Mouse (Mus musculus) cerebellum, adult 9-10 months (tissue): ENCODE data around the gene Capn10.

Source experiments
- DNase-seq: peaks from one replicate; pipeline ENCODE4 v3.0.0; 2022

The Capn10 gene

DNA sequence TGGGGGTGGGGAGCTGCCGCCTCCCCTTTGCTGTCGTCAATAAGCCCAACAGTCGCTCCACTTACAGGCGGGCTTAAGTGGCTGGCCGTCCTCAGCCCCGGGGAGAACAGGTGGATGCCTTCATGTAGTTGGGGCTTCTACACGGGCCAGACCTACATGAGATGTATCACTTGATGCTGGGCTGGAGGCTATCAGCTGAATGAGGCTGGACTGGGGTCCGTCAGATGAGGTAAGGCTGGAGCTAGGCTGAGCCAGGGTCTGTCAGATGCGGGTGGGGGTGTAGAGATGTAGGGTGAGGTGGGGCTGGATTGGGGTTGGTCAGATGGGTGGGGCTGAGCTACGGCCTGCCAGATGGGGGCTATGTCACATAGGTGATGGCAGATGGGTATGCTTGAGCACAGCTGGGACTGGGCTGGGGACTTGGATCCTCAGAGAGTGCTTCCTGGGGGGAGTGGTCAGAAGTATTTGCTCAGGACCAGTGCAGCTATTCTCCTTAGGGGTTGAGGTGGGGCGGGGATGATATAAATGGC is 45.0 kb downstream of the Capn10 start:
- DNase-seq, result no peak

DNA sequence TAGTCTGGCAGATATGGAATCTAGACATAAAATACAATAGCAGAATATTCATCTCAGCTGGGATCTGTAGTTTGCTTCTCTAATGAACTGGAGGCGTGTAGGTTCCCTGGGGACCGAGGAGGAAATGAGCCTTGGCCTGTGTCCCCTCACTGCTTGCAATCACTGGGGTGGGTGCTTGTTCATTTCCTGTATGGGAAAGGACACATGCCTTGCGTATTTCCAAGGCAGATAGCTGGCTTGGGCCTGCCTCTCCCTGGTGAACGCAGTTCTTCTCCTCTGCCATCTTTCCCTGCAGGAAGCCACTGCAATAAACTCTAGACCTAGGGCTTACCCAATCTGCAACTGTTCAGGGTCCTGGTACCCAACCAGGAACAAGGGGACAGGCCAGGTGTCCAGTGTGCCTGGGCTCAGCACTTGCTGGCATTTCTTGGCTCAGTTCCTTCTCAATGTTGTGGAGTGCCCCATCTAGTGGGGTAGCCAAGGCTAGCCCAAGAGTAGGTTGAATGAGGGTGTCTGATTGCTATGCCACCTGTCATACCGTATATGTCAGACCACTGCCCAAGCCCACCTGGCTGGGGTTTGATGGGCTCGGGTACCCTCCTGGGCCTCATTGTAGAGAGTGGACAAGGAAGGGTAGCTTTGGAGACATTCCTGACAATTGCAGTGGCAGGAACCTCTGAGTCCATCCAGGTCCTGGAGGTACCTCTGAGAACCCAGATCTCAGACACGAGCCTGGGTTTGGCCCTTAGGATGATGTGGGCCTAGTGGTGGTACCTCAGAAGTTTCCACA is 47.1 kb downstream of the Capn10 start:
- DNase-seq, result no peak

DNA sequence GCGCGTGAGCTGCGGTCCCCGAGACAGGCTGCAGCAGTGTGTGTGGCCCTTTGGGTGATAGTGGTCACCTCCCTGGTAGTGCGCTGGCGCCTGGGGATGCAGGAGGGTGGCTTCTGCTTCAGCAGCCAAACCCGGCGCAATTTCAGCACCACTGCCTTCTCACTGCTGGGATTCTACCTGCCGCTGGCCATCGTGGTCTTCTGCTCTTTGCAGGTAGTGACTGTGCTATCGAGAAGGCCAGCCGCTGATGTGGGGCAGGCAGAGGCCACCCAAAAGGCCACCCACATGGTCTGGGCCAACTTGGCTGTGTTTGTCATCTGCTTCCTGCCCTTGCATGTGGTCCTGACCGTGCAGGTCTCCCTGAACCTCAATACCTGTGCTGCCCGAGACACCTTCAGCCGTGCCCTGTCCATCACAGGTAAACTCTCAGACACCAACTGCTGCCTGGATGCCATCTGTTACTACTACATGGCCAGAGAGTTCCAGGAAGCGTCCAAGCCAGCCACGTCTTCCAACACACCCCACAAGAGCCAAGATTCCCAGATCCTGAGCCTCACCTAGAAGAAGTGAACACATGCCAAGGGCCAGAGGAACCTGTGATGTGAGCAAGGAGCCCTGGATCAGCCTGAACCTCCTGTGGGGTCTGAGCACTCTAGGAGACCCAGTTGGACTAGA is 48.9 kb downstream of the Capn10 start:
- DNase-seq, result no peak

DNA sequence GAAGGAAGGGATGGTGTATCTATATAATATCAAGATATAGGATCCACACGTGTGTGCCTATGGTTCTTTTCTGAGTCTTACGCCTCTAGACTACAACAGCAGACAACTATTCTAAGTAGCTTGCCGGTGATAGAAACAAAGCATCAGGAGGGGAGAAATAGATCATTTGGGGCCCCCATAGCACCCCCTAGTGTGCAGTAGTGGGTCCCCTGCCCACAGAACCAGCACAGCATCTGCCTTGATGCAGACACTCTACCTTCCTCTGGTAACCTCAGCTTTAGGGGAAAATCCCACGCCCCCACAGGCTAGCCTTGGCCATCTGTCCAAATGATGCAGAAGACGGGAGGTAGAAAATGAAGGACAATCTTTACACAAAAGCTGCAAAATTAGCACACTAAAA is 50.8 kb downstream of the Capn10 start:
- DNase-seq, result no peak

DNA sequence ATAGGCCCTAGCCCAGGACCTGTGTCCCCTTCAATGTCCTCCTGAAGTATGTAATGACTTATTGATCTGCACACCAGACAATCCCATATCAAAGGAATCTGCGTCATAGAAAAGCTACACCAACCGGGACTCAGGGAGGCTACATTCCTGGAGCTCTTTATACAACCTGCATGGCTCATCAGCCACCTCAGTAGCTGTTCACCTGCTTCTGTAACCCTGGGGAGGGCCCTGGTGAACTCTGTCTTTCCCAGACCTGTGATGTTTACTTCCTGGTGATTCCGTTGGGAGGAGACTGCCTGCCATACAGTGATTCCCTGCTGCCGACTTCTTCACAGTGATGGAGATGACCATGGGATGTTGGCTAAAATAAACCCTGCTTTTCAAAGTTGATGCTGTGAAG is 54.7 kb downstream of the Capn10 start:
- DNase-seq, result no peak

DNA sequence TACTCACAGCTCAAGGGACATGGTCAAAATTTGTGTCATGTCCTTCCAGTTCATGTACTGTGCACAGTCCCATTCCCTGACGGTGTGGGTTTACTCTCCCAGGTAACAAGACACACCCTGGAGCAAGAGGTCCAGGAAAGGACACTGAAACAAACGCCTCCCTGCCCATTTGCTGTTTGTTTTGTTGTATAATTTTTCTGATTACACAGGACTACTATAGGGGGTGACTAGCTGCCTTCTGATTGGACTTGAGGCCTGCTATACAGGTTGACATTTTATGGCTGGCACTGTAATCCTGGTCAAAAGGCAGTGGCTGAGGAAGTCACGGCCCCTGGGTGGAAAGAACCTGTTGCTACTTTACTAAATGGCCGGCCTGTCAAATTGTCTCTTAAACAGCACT is 55.7 kb downstream of the Capn10 start:
- no peak for DNase-seq

DNA sequence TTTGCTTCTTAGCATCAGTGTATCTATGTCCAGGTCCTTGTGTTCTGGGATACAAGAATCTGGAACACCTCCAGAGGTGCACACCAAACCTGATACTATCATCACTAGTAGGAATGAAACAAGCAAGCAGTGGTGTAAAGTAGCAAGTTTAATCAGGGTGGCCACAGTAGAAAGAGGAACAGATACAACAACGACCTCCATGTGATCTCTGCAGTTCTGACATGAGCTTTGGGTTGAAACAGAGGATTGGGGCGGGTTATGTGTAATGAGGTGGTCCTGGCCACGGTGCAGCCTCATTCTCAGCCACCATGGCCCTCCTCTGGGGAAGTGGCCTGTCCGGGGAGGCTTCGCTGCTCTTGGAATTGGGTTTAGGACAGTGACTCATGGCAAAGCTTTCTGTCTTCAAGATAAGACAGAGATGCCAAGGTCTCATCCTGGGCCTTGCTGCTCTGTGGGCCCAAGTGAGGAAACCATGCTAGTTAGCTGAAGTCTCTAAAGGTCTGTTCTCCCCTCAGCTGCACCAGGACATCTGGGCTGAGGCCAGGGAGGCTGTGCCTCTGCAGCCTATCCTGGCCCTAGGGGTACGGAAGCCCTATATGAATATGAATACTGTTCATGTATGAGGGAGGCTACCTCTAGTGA is 58.2 kb downstream of the Capn10 start:
- no peak for DNase-seq

DNA sequence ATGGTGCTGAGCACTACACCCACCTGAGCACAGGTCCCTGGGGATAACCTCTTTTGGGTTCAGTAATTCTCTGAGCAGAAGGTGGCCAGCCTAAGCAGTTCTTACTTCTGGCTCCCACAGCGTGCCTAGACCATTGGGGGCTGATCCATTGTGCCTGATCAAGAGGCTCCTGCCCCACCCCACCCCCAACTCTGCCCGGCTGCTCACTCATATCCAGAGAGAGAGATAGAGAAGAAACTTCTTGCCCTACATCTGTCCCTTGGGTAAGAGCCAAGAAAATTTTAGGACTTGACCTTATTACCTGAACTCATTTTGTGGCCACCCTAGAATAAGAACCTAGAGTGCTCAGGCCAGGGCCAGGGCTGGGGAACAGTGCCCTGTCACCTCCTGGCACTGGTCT is 58.7 kb downstream of the Capn10 start:
- no peak for DNase-seq
